Comparison of ENCODE assay signal across 8 mouse cellular contexts in genomic region chr6:119451981-119452499, GRCm38 (mm10). TPM values are rescaled to one million over a fixed set of nuclear protein-coding genes. Genes with fewer than 3 reads are reported as not detected.
DNase-seq lines count a peak whose midpoint lies in the region; ATAC-seq and TF ChIP-seq lines count a peak whose summit lies in the region.

No protein-coding gene starts in this region.

- WGBS in heart, embryonic 10.5 days = under 1% methylated on average over 15 of the region's 15 CpGs
- WGBS in kidney, postnatal 0 days = 0% methylated on average over 15 of the region's 15 CpGs
- WGBS in limb, embryonic 15.5 days = 2% methylated on average over 15 of the region's 15 CpGs
- 1% methylated on average over 15 of the region's 15 CpGs for WGBS in midbrain, postnatal 0 days

- no peaks in the 10 kb centered on the region for H3K36me3 ChIP-seq in heart, embryonic 10.5 days
- H3K36me3 ChIP-seq in kidney, postnatal 0 days (ENCODE audit: insufficient read depth, low read length) = no peaks in the 10 kb centered on the region
- no peaks in the 10 kb centered on the region for H3K36me3 ChIP-seq in limb, embryonic 15.5 days
- no peaks in the 10 kb centered on the region for H3K36me3 ChIP-seq in midbrain, postnatal 0 days (ENCODE audit: insufficient read depth, low read length)

- no peaks in the 10 kb centered on the region for H3K9me3 ChIP-seq in heart, embryonic 10.5 days
- no peaks in the 10 kb centered on the region for H3K9me3 ChIP-seq in kidney, postnatal 0 days (replicated peaks; ENCODE audit: low read length)
- no peaks in the 10 kb centered on the region for H3K9me3 ChIP-seq in limb, embryonic 15.5 days
- H3K9me3 ChIP-seq in midbrain, postnatal 0 days (ENCODE audit: low read length) = no peaks in the 10 kb centered on the region

- H3K4me2 ChIP-seq in kidney, postnatal 0 days (ENCODE audit: low read length) = peak overlapping the region; percentile 79
- peak overlapping the region; percentile 65 for H3K4me2 ChIP-seq in limb, embryonic 15.5 days
- H3K4me2 ChIP-seq in midbrain, postnatal 0 days (ENCODE audit: low read depth, low read length, poor library complexity, severe bottlenecking) = peak overlapping the region; percentile 64

- ATAC-seq in kidney, postnatal 0 days (replicated peaks; ENCODE audit: low FRiP score, low read depth) = no peak
- ATAC-seq in limb, embryonic 15.5 days (ENCODE audit: insufficient number of reproducible peaks, low FRiP score, low TSS enrichment, low read depth) = no peak
- peak; percentile 66 for ATAC-seq in midbrain, postnatal 0 days (ENCODE audit: low FRiP score)
- no peak for ATAC-seq in activated CD4-positive, CD25-positive, alpha-beta regulatory T cell, adult 4 months

- peaks cover 18% of the 10 kb centered on the region; the same call in 1 of the 2 replicates for H3K27me3 ChIP-seq in heart, embryonic 10.5 days (ENCODE audit: insufficient read depth, poor library complexity, severe bottlenecking)
- no peaks in the 10 kb centered on the region for H3K27me3 ChIP-seq in kidney, postnatal 0 days (ENCODE audit: insufficient read depth, low read length)
- H3K27me3 ChIP-seq in limb, embryonic 15.5 days = peaks cover 15% of the 10 kb centered on the region; the same call in 1 of the 2 replicates
- H3K27me3 ChIP-seq in midbrain, postnatal 0 days (ENCODE audit: insufficient read depth, low read length) = no peaks in the 10 kb centered on the region

- H3K27ac ChIP-seq in heart, embryonic 10.5 days = peak overlapping the region; percentile 86
- peak overlapping the region; percentile 20; the same call in 1 of the 2 replicates for H3K27ac ChIP-seq in kidney, postnatal 0 days
- H3K27ac ChIP-seq in limb, embryonic 15.5 days = peak overlapping the region; percentile 83
- peak overlapping the region; percentile 64 for H3K27ac ChIP-seq in midbrain, postnatal 0 days (ENCODE audit: low read depth, low read length)

- H3K4me1 ChIP-seq in heart, embryonic 10.5 days = peaks cover 51% of the 10 kb centered on the region
- peaks cover 12% of the 10 kb centered on the region; the same call in 1 of the 2 replicates for H3K4me1 ChIP-seq in kidney, postnatal 0 days (replicated peaks; ENCODE audit: insufficient read depth, low read length)
- peaks cover 28% of the 10 kb centered on the region for H3K4me1 ChIP-seq in limb, embryonic 15.5 days
- H3K4me1 ChIP-seq in midbrain, postnatal 0 days (ENCODE audit: insufficient read depth, low read length) = peaks cover 2% of the 10 kb centered on the region; the same call in 1 of the 2 replicates

- intact Hi-C loops in heart, postnatal 25 days (cut with DNase I) = no loop called here

- H3K9ac ChIP-seq in kidney, postnatal 0 days (ENCODE audit: low read depth, low read length) = peak overlapping the region; percentile 19
- H3K9ac ChIP-seq in limb, embryonic 15.5 days = peak overlapping the region; percentile 23; the same call in 1 of the 2 replicates
- H3K9ac ChIP-seq in midbrain, postnatal 0 days (replicated peaks; ENCODE audit: low read length, poor library complexity, severe bottlenecking) = peak overlapping the region; percentile 51

- no peak for TF ChIP-seq CTCF in kidney, postnatal 0 days (IDR thresholded peaks at IDR 0.05; ENCODE audit: low read depth)
- no peak for TF ChIP-seq CTCF in midbrain, postnatal 0 days (IDR thresholded peaks at IDR 0.05)

- peak; percentile 96 for DNase-seq in heart, adult 11 months
- DNase-seq in heart, postnatal 25 days (ENCODE audit: low spot score) = no peak
- DNase-seq in embryo, embryonic 11.5 days (ENCODE audit: low read depth, low spot score) = peak; percentile 39
- DNase-seq in heart, embryonic 10.5 days (ENCODE audit: low spot score) = peak; percentile 89
- DNase-seq in kidney, postnatal 0 days (ENCODE audit: low spot score) = peak; percentile 88
- DNase-seq in midbrain, postnatal 0 days (ENCODE audit: low spot score) = peak; percentile 78

- peak overlapping the region; percentile 54 for H3K4me3 ChIP-seq in heart, embryonic 10.5 days
- H3K4me3 ChIP-seq in kidney, postnatal 0 days (replicated peaks; ENCODE audit: low read depth, low read length) = peak overlapping the region; percentile 33
- H3K4me3 ChIP-seq in limb, embryonic 15.5 days = peak overlapping the region; percentile 35
- peak overlapping the region; percentile 34 for H3K4me3 ChIP-seq in midbrain, postnatal 0 days (ENCODE audit: low read depth, low read length)

RNA-seq across cellular contexts. Expression of gene Fbxl14, which starts 27.4 kb away (rescaled TPM):
- total RNA-seq in heart, postnatal 25 days (2021) = 10 to 100 TPM; 15.4 to 15.6 TPM
- polyA plus RNA-seq in heart, embryonic 10.5 days (2016; fragmentation: Nextera tagmentation; extraction: Ambion mirVana) = 2.4 and 3.9 TPM in 2 replicates
- polyA plus RNA-seq in kidney, postnatal 0 days (2015; fragmentation: Nextera tagmentation; extraction: Ambion mirVana) = 5.1 and 5.3 TPM in 2 replicates
- 3.5 and 3.8 TPM in 2 replicates for polyA plus RNA-seq in limb, embryonic 15.5 days (2015; fragmentation: Nextera tagmentation; extraction: Ambion mirVana)
- 45.9 and 48.2 TPM in 2 replicates for total RNA-seq in midbrain, postnatal 0 days (2014; rRNA removed)
- polyA plus RNA-seq in midbrain, postnatal 0 days (2015; fragmentation: Nextera tagmentation; extraction: Ambion mirVana) = 1.7 TPM in 2 replicates
- 10 to 100 TPM; 13.2 to 15.8 TPM for polyA plus RNA-seq in activated CD4-positive, CD25-positive, alpha-beta regulatory T cell, adult 4 months (2017; shearing (Covaris generic))

RNA-seq across cellular contexts. Expression of gene Adipor2, which starts 34.5 kb away (rescaled TPM):
- 10 to 100 TPM; 56.1 to 58.0 TPM for total RNA-seq in heart, postnatal 25 days (2021)
- 27.2 and 27.4 TPM in 2 replicates for polyA plus RNA-seq in heart, embryonic 10.5 days (2016; fragmentation: Nextera tagmentation; extraction: Ambion mirVana)
- 43.3 and 47.3 TPM in 2 replicates for polyA plus RNA-seq in kidney, postnatal 0 days (2015; fragmentation: Nextera tagmentation; extraction: Ambion mirVana)
- 39.8 and 40.2 TPM in 2 replicates for polyA plus RNA-seq in limb, embryonic 15.5 days (2015; fragmentation: Nextera tagmentation; extraction: Ambion mirVana)
- 39.0 and 42.5 TPM in 2 replicates for total RNA-seq in midbrain, postnatal 0 days (2014; rRNA removed)
- polyA plus RNA-seq in midbrain, postnatal 0 days (2015; fragmentation: Nextera tagmentation; extraction: Ambion mirVana) = 25.3 and 26.6 TPM in 2 replicates
- 10 to 100 TPM; 10.1 to 11.5 TPM for polyA plus RNA-seq in activated CD4-positive, CD25-positive, alpha-beta regulatory T cell, adult 4 months (2017; shearing (Covaris generic))

Comparison
In these comparisons a context has a peak if more than half of its experiments do, and no peak if none do; other contexts are left out.
1. H3K27ac ChIP-seq: peak in every context shown above with its lines; median percentile 86 in heart, embryonic 10.5 days; 83 in limb, embryonic 15.5 days; 64 in midbrain, postnatal 0 days; 20 in kidney, postnatal 0 days.